Mouse (Mus musculus): Measurements from ENCODE around the gene Melk.

The Melk gene

GRCm38 (mm10) chr4:44335006-44335405 is 34.3 kb downstream of the Melk start:
- no peak for DNase-seq

- DNase-seq = no peak
Measured at GRCm38 (mm10) chr4:44361670-44362069, 61.0 kb downstream of the Melk start.

DNA sequence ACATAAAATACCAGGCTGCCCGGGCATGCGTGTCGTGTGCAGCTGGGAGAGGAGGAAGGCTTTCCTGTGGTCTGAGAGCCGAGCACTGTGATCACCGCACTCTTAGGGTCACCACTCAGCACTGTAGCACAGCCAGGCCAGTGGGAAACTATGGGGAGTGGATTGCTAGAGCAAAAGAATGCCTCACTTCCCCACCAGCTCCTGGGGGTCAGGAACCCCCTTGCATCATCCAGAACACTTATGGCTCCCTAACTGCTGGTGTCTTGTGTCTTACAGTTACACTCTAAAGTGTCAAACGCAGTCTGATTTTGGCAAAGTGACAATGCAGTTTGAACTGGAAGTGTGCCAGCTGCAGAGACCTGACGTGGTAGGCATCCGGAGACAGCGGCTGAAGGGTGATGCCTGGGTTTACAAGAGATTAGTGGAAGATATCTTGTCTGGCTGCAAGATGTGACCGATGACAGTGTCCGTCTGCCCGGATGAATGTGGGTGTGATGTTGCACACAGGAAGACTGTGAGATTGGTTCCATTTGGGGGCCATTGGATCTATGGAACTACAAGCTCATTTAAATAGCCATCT is 62.8 kb downstream of the Melk start:
- no peak for DNase-seq

- no peak for DNase-seq
Measured at GRCm38 (mm10) chr4:44392231-44393216, 91.8 kb downstream of the Melk start.

GRCm38 (mm10) chr4:44402607-44403006 is 101.9 kb downstream of the Melk start:
- DNase-seq = no peak

DNA sequence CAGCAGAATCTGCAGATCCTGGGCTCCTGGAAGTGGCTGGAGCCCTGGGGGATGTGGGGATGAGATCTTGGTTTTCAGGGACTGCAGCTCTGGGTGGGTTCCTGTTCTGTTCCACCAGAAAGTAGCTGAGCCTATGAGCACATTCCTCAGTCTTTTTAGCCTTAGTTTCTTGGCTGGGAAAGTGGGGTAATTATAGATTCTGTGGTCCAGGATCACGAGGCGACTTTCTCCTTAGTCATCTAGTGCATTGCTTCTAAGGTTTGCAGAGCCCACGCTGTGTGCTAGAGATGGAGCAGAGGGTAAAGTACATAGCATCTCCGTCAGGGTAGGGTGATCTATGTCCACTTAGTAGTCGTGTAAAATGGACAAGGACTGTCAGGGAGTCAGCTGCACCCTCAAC is 103.8 kb downstream of the Melk start:
- no peak for DNase-seq
